18 mouse cellular contexts compared by ENCODE assay signal in the genomic region with DNA sequence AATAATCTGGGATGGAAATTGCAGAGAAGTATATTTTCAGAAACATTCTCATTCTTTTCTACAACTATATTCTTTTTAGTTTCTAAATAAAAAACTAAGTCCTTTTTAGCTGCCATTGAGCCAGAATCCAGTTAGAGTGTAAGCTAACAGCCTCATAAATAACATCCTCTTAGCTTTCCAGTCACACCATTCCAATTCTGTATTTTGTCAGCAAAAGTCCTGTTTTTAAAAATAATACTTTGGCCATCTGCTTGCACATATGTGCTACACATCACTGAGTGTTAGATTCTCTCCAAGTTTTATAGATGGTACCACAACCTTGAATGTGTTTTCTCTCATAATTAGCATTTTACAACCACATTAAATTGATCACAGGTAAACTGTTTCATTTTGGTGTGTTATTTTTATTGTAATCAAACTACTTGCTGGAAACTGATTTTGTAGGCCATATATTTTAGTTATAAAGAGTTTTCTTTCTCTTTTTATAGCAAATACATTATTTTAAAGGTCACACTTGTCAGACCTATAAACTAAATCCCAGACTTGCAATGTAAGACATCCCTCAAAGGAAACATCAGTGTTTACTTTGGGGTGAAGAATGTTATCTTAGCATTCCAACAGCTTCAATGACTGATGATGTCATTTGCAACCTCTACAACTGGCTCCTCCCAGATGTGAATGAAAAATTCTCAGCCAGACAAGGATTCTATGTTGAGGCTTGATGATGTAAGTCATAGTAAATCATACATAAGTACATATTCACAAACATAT.
DNase-seq lines count a peak whose midpoint lies in the region; ATAC-seq lines count a peak whose summit lies in the region.
"Had no signal": no experiment of that assay in that cellular context is flagged by ENCODE, and none has a peak within 500 bp of the region (broad histone marks: within the 10 kb centered on the region; RNA-seq: fewer than 3 reads in every experiment).

No protein-coding gene starts in this region.

- peak; percentile 89 for ATAC-seq in frontal cortex, adult (ENCODE audit: low TSS enrichment)
- ATAC-seq: hindbrain, embryonic 16.5 days; intestine, embryonic 16.5 days; midbrain, embryonic 13.5 days had no signal

- no peak for DNase-seq in frontal cortex, postnatal 25 days (ENCODE audit: low spot score in 2 of 2)
- DNase-seq in layer of hippocampus, adult 9-11 months = peak; percentile 2
- DNase-seq in layer of hippocampus, postnatal 25 days (ENCODE audit: extremely low spot score in 1 of 2, low spot score in 1 of 2) = no peak
- peak; percentile 0 to 3 for DNase-seq in right cerebral cortex, postnatal 36 days (ENCODE audit: low spot score in 2 of 2)
- no peak for DNase-seq in right cerebral cortex, postnatal 25 days
- no peak for DNase-seq in Muller cell, postnatal 12 days (ENCODE audit: inconsistent ontology term)
- DNase-seq: adrenal gland, postnatal 36 days; B cell, adult 2 months; cerebellum, adult 9-11 months; gastrocnemius, postnatal 36 days; kidney, postnatal 14 days; liver; lung, postnatal 10 days; thymus, adult 2 months had no signal

Comparison
In these comparisons a context has a peak if more than half of its experiments do, and no peak if none do; other contexts are left out.
1. DNase-seq: peak in layer of hippocampus, adult 9-11 months (single experiment) and right cerebral cortex, postnatal 36 days (2 of 2); none in frontal cortex, postnatal 25 days (0 of 2), layer of hippocampus, postnatal 25 days (0 of 2), right cerebral cortex, postnatal 25 days (single experiment) and Muller cell, postnatal 12 days (single experiment).